Mouse (Mus musculus): Measurements from ENCODE around the gene Slc44a3.

GRCm38 (mm10) chr3:121521633-121522125 lies 10.5 kb downstream of the Slc44a3 start:
- TF ChIP-seq CTCF (IDR thresholded peaks at IDR 0.05; ENCODE audit: low read depth) (no peak), EP300 (IDR thresholded peaks at IDR 0.05; ENCODE audit: low read depth) (no peak)

Data from liver, postnatal 0 days (tissue).